Mouse (Mus musculus) embryonic facial prominence, embryonic 12.5 days (tissue): Measurements from ENCODE around the gene Gm973. TPM values are rescaled to one million over a fixed set of nuclear protein-coding genes. Genes with fewer than 3 reads are reported as not detected.

ENCODE experiments used
- ATAC-seq: fragments of 200-750 bp; cut with Nextera tagmentation; 2 replicates; pipeline ENCODE4 v1.8.0; 2017; ENCODE audit not compliant: insufficient number of reproducible peaks, insufficient read depth, low FRiP score, low TSS enrichment
- H3K27ac ChIP-seq: fragments of 300-500 bp; sonication (generic); 2 replicates; pipeline ENCODE4 v1.5.1; 2016; ENCODE audit warnings: mild to moderate bottlenecking
- H3K27me3 ChIP-seq: fragments of 300-500 bp; sonication (generic); 2 replicates; pipeline ENCODE4 v1.6.1; 2016; ENCODE audit warnings: mild to moderate bottlenecking, moderate library complexity
- H3K36me3 ChIP-seq: fragments of 300-500 bp; sonication (generic); 2 replicates; pipeline ENCODE4 v1.6.1; 2016; ENCODE audit warnings: mild to moderate bottlenecking
- H3K4me1 ChIP-seq: fragments of 300-500 bp; sonication (generic); 2 replicates; pipeline ENCODE4 v1.6.1; 2016
- H3K4me2 ChIP-seq: fragments of 300-500 bp; sonication (generic); replicated peaks from 2 replicates; pipeline ENCODE4 v1.6.1; 2016; ENCODE audit warnings: mild to moderate bottlenecking, moderate library complexity
- H3K4me3 ChIP-seq: fragments of 300-500 bp; sonication (generic); 2 replicates; pipeline ENCODE4 v1.5.1; 2016; ENCODE audit warnings: mild to moderate bottlenecking
- H3K9ac ChIP-seq: fragments of 300-500 bp; sonication (generic); 2 replicates; pipeline ENCODE4 v1.6.1; 2016; ENCODE audit warnings: mild to moderate bottlenecking, moderate library complexity
- H3K9me3 ChIP-seq: fragments of 300-500 bp; sonication (generic); 2 replicates; pipeline ENCODE4 v1.6.1; 2016; ENCODE audit warnings: mild to moderate bottlenecking, moderate library complexity
- WGBS: fragments of 180-500 bp; shearing (Covaris S2); methylation state at CpG from one replicate; pipeline ENCODE4 v1.1.7; 2016; 5-methylcytosine and 5-hydroxymethylcytosine counted together
- polyA plus RNA-seq: library from polyadenylated mRNA; unstranded; fragments of >200 nt; fragmentation: Nextera tagmentation; extraction: Ambion mirVana; gene quantifications from 2 replicates; pipeline ENCODE4 v1.2.1, GENCODE M21; 2016

The Gm973 gene
- polyA plus RNA-seq, 1 experiment from 2014 or later = 0.82 TPM

GRCm38 (mm10) chr1:59684819-59685755 lies 169.0 kb downstream of the Gm973 start, which contains the start of gene Nop58:
Nop58 (plus strand) TSS chr1:59684971.
- Histone ChIP-seq H3K27ac (peak within 1 kb of the TSS; percentile 88), H3K4me1 (peaks cover 12% of the 10 kb centered on the region), H3K9ac (peak within 1 kb of the TSS; percentile 72), H3K36me3 (peaks cover 8% of the 10 kb centered on the region; the same call in 1 of the 2 replicates), H3K9me3 (no peaks in the 10 kb centered on the region), H3K4me3 (peak within 1 kb of the TSS; percentile 83), H3K27me3 (no peaks in the 10 kb centered on the region), H3K4me2 (peak within 1 kb of the TSS; percentile 79)
- peak; percentile 89 for ATAC-seq
- under 1% methylated on average over 49 of the region's 49 CpGs for WGBS

Other genes starting within 250 kb of the Gm973 start
- gene Fzd7, start 33.8 kb upstream of the Gm973 start, polyA plus RNA-seq = 26.3 and 28.5 TPM in 2 replicates
- gene Sumo1, start 154.6 kb downstream of the Gm973 start, polyA plus RNA-seq = 451 and 494 TPM in 2 replicates
- 243 and 271 TPM in 2 replicates for gene Nop58, start 168.7 kb downstream of the Gm973 start, polyA plus RNA-seq
- 10.5 and 11.0 TPM in 2 replicates for gene Bmpr2, start 247.1 kb downstream of the Gm973 start, polyA plus RNA-seq